Mouse (Mus musculus) C2C12 (cell line): ENCODE measurements around the gene Pde10a. TPM values are rescaled to one million over a fixed set of nuclear protein-coding genes. Genes with fewer than 3 reads are reported as not detected.

Source experiments
- H3K27me3 ChIP-seq: one replicate; pipeline ENCODE4 v1.6.1; 2011; ENCODE audit not compliant: control insufficient read depth, insufficient read depth, insufficient read length
- H3K36me3 ChIP-seq: one replicate; pipeline ENCODE4 v1.6.1; 2011; ENCODE audit not compliant: control insufficient read depth, insufficient read depth
- H3K4me3 ChIP-seq: one replicate; pipeline ENCODE4 v1.5.1; 2011; ENCODE audit warnings: mild to moderate bottlenecking, control low read depth; ENCODE audit not compliant: poor library complexity, insufficient read depth, severe bottlenecking
- H3K79me2 ChIP-seq: one replicate; pipeline ENCODE4 v1.6.1; 2011; ENCODE audit not compliant: control insufficient read depth, insufficient read depth
- H3K79me3 ChIP-seq: one replicate; pipeline ENCODE4 v1.6.1; 2011; ENCODE audit warnings: low read depth, control low read depth
- H3ac ChIP-seq: one replicate; pipeline ENCODE3; 2011; ENCODE audit warnings: low read depth; ENCODE audit not compliant: control insufficient read depth, insufficient read length
- CEBPB ChIP-seq: IDR thresholded peaks from one replicate; pipeline ENCODE4 v1.6.1; 2011; ENCODE audit warnings: low read depth, mild to moderate bottlenecking, control low read depth, moderate library complexity
- CTCF ChIP-seq: IDR thresholded peaks from one replicate; pipeline ENCODE4 v1.5.1; 2011; ENCODE audit not compliant: control insufficient read depth, insufficient read depth, insufficient read length
- FOSL1 ChIP-seq: IDR thresholded peaks from one replicate; pipeline ENCODE4 v1.8.0; 2011; ENCODE audit warnings: mild to moderate bottlenecking, low read length; ENCODE audit not compliant: poor library complexity, insufficient read depth, severe bottlenecking
- MAX ChIP-seq: IDR thresholded peaks from one replicate; pipeline ENCODE4 v1.6.1; 2011; ENCODE audit warnings: mild to moderate bottlenecking, control low read depth
- MYOD1 ChIP-seq: IDR thresholded peaks from one replicate; pipeline ENCODE4 v1.6.1; 2011; ENCODE audit warnings: low read depth; ENCODE audit not compliant: control insufficient read depth, insufficient read length
- MYOG ChIP-seq: IDR thresholded peaks from one replicate; pipeline ENCODE4 v1.6.1; 2011; ENCODE audit not compliant: control insufficient read depth, insufficient read length; ENCODE audit errors: extremely low read depth
- USF1 ChIP-seq: IDR thresholded peaks from one replicate; pipeline ENCODE4 v1.6.1; 2011; ENCODE audit warnings: low read depth, mild to moderate bottlenecking, control low read depth, moderate library complexity
- polyA plus RNA-seq: library from polyadenylated mRNA; unstranded; fragments of >200 nt; fragmentation: generic; extraction: Trizol; gene quantifications from one replicate; pipeline ENCODE4 v1.2.1, GENCODE M21; 2012; ENCODE audit warnings: missing spikeins

The Pde10a gene
- polyA plus RNA-seq, 1 experiment: 0.83 TPM

DNA sequence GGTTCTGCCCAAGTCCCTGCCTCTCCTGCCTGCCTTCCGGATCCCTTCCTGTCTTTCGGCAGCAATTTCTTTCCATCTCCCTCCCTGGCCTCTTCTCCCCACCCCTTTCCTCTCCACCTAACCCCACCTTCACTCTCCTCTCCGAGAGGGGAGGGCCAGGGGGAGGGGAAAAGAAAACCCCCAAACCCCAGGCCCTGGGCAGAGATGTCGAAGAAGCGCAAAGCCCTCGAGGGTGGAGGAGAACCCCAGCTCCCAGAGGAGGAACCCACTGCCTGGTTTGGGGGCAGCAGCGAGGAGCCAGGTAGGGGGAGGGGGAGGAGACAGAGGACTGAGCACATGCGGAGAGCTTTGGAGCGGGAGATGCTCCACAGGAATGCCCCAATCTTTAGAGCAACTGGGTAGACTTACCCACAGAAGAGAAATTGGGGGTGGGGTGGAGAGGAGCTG is 1.7 kb downstream of the Pde10a start:
- Histone ChIP-seq H3K36me3 (no peaks in the 10 kb centered on the region), H3K79me2 (no peaks in the 10 kb centered on the region), H3K27me3 (no peaks in the 10 kb centered on the region), H3K79me3 (no peaks in the 10 kb centered on the region), H3ac (no peak overlapping the region), H3K4me3 (no peak overlapping the region)
- TF ChIP-seq FOSL1 (no peak), CEBPB (no peak), CTCF (no peak), USF1 (no peak), MAX (no peak), MYOG (no peak), MYOD1 (no peak)

DNA sequence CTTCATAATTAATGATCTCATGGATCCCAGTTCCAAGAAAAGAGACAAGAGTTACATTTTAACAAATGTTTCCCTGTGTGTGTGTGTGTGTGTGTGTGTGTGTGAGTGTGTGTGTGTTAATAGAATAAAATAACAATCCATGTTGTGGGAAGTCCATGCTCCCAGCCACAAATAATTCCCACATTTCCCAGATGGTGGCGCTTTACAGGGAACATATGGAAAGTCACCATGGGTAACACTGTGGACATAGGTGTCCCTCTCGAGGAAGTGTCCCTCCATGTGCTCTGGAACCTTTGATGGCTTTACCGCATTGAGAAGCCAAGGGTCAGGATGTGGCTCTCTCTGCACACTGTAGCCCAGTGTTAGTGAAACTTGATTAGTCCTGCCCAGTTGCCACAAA is 3.5 kb downstream of the Pde10a start:
- H3K36me3 ChIP-seq: no peaks in the 10 kb centered on the region
- no peak for TF ChIP-seq CEBPB
- TF ChIP-seq CTCF: no peak
- TF ChIP-seq MYOD1: no peak
- TF ChIP-seq MAX: no peak
- no peak for TF ChIP-seq FOSL1
- no peak for TF ChIP-seq MYOG
- TF ChIP-seq USF1: no peak
- H3K27me3 ChIP-seq: no peaks in the 10 kb centered on the region

DNA sequence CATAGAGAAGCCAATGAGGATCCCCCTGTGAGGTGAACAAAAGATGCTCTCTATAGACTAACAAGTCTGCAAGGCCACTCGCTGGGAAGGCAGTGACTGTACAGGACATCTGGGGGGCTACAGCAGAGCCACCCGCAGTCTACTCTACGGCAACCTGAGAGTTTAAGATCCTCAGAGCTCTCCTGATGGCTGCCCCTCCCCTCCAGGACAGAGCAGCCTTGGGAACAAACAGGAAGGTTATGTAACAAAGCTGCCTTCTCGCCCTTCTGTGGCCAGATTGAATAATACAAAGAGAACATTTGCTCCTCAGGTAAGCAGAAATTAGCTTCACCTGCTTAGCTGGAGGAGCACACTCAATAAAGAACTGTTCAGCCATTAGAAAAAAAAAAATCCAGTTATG is 7.4 kb downstream of the Pde10a start:
- Histone ChIP-seq H3K36me3 (no peaks in the 10 kb centered on the region), H3K79me2 (no peaks in the 10 kb centered on the region), H3K4me3 (no peak overlapping the region), H3K79me3 (no peaks in the 10 kb centered on the region), H3ac (no peak overlapping the region), H3K27me3 (no peaks in the 10 kb centered on the region)
- TF ChIP-seq FOSL1 (no peak), MYOD1 (no peak), MAX (no peak), USF1 (no peak), MYOG (no peak), CTCF (no peak), CEBPB (no peak)

More for the DNA sequence above, 3.5 kb downstream of the Pde10a start:
- Histone ChIP-seq H3K79me3 (no peaks in the 10 kb centered on the region), H3K4me3 (no peak overlapping the region), H3ac (no peak overlapping the region), H3K79me2 (no peaks in the 10 kb centered on the region)

DNA sequence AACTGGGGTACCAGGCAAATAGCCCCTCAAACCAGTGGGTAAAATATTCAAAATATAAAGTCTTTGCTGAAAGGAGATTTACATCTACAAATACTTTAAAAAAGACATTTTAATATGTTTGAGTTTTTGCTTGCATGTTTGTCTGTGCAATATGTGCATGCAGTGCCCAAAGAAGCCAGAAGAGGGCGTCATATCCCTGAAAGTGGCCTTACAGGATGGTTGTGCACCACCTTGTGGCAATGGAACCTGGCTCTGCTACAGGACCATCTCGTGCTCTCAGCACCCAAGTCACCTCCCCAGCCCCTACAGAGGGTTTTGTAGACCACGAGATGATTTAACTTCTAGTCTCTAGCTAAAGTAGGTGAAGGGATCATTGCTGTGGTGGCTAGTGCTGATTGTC is 8.7 kb downstream of the Pde10a start:
- H3K36me3 ChIP-seq: no peaks in the 10 kb centered on the region
- H3K27me3 ChIP-seq: no peaks in the 10 kb centered on the region
- TF ChIP-seq USF1: no peak
- TF ChIP-seq CTCF: no peak
- no peak for TF ChIP-seq MYOD1
- TF ChIP-seq FOSL1: no peak
- no peak overlapping the region for H3ac ChIP-seq
- no peak overlapping the region for H3K4me3 ChIP-seq
- H3K79me3 ChIP-seq: no peaks in the 10 kb centered on the region
- no peaks in the 10 kb centered on the region for H3K79me2 ChIP-seq

DNA sequence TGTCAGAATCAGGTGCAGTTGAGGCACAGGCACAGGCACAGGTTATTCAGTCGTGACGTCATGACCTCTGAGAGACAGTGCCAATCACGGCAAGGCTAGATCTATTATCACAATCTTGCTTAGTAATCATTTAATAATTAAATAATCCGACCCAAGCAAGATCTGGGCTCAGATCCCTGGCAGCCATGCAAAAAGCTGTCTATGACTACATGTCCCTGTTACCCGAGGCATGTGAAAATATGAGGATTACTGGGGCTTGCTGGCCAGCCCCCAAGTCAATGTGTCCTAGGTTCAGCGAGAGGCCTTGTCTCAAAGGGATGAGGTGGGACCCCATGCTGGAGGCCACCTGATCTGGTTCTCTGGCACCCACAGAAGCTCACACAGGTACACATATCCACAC is 11.3 kb downstream of the Pde10a start:
- no peaks in the 10 kb centered on the region for H3K79me2 ChIP-seq
- no peaks in the 10 kb centered on the region for H3K27me3 ChIP-seq
- H3K79me3 ChIP-seq: no peaks in the 10 kb centered on the region
- H3K4me3 ChIP-seq: no peak overlapping the region
- no peaks in the 10 kb centered on the region for H3K36me3 ChIP-seq
- no peak overlapping the region for H3ac ChIP-seq
- TF ChIP-seq MYOD1 (no peak), USF1 (no peak), CEBPB (no peak), CTCF (no peak), MYOG (no peak), MAX (no peak), FOSL1 (no peak)

DNA sequence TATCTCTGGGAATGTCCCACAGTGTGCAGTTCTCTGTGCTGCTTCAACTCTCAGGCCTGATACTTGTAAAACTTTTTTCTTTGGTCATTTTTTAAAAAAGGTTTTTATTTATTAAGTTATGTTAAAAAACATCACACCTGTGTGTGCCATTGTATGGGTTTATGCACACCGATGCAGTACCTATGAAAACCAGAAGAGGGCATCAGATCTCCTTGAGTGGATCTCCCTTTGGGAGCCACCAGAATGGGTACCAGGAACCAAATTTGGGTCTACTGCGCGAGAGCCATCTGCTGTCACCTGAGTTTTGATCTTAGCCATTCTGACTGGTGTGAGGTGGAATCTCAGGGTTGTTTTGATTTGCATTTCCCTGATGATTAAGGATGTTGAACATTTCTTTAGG is 12.9 kb downstream of the Pde10a start:
- H3K79me3 ChIP-seq: no peaks in the 10 kb centered on the region
- H3K27me3 ChIP-seq: no peaks in the 10 kb centered on the region
- H3K36me3 ChIP-seq: no peaks in the 10 kb centered on the region
- H3ac ChIP-seq: no peak overlapping the region
- H3K79me2 ChIP-seq: no peaks in the 10 kb centered on the region
- H3K4me3 ChIP-seq: no peak overlapping the region
- TF ChIP-seq MYOG: no peak
- TF ChIP-seq MYOD1: no peak
- no peak for TF ChIP-seq MAX
- TF ChIP-seq USF1: no peak
- no peak for TF ChIP-seq CEBPB
- no peak for TF ChIP-seq CTCF
- TF ChIP-seq FOSL1: no peak
